Mouse (Mus musculus) MEL (cell line): ENCODE data around the gene Plbd2.
A peak's percentile ranks its signal among the peaks of the same experiment; 100 is the strongest.

Experiments
- CTCF ChIP-seq, 3 experiments: IDR thresholded peaks in 2 of 3; conservative IDR thresholded peaks in 1 of 3; 2 replicates each; pipeline ENCODE4 v1.5.1; 2011 to 2012; ENCODE audit warnings: low read length in 3 of 3, low read depth in 2 of 3, mild to moderate bottlenecking in 2 of 3, improper control_type of control experiment in 1 of 3, inconsistent platforms in 1 of 3, mixed read lengths in 1 of 3, moderate library complexity in 1 of 3; ENCODE audit not compliant: control insufficient read depth in 1 of 3, insufficient read depth in 1 of 3, poor library complexity in 1 of 3, severe bottlenecking in 1 of 3
- ETS1 ChIP-seq: IDR thresholded peaks from 2 replicates; pipeline ENCODE4 v1.6.1; 2012; ENCODE audit warnings: low read depth, mild to moderate bottlenecking, inconsistent platforms, low read length, improper control_type of control experiment, moderate library complexity
- GATA1 ChIP-seq: IDR thresholded peaks from 2 replicates; pipeline ENCODE4 v1.6.1; 2011; ENCODE audit warnings: low read depth, low read length, improper control_type of control experiment
- HCFC1 ChIP-seq: IDR thresholded peaks from 2 replicates; pipeline ENCODE4 v1.6.1; 2012; ENCODE audit warnings: low read depth, mild to moderate bottlenecking, inconsistent platforms, low read length, improper control_type of control experiment, moderate library complexity
- MAX ChIP-seq: IDR thresholded peaks from 2 replicates; pipeline ENCODE4 v1.6.1; 2011; ENCODE audit warnings: low read length, improper control_type of control experiment
- POLR2A ChIP-seq, 2 experiments: IDR thresholded peaks; 2 replicates each; pipeline ENCODE4 v1.6.1; 2011 to 2012; ENCODE audit warnings: low read length in 2 of 2, mild to moderate bottlenecking in 2 of 2, control low read depth in 1 of 2, improper control_type of control experiment in 1 of 2, low read depth in 1 of 2, moderate library complexity in 1 of 2; ENCODE audit not compliant: control insufficient read depth in 1 of 2, insufficient read depth in 1 of 2, poor library complexity in 1 of 2
- RAD21 ChIP-seq: IDR thresholded peaks from 2 replicates; pipeline ENCODE4 v1.6.1; 2011; ENCODE audit warnings: mild to moderate bottlenecking, low read depth, low read length, improper control_type of control experiment
- TAL1 ChIP-seq: IDR thresholded peaks from 2 replicates; pipeline ENCODE4 v1.6.1; 2012; ENCODE audit warnings: mild to moderate bottlenecking, inconsistent platforms, low read length, moderate library complexity, mixed read lengths
- UBTF ChIP-seq: IDR thresholded peaks from 2 replicates; pipeline ENCODE4 v1.6.1; 2012; ENCODE audit warnings: low read depth, mild to moderate bottlenecking, inconsistent platforms, low read length, improper control_type of control experiment, moderate library complexity, borderline replicate concordance; ENCODE audit not compliant: insufficient read depth

DNA sequence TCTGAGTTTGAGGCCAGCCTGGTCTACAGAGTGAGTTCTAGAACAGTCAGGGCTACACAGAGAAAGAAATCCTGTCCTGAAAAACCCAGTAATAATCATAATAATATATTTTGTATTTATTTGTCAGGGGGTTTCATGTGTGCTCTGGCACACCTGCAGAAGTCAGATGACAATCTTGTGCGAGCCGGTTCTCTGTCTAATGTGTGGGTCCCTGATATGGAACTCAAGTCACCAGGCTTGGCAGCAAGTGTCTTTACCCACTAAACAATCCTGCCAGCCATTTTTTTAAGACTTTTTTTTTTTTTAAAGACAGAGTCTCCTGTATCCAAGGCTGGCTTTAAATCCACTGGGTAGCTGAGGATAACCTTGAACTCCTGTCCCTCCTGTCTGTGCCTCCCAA, 30.1 kb downstream of the Plbd2 start:
- TF ChIP-seq UBTF (no peak), POLR2A (IDR thresholded peaks at IDR 0.05; ENCODE audit: control insufficient read depth in 1 of 2, insufficient read depth in 1 of 2, low read depth in 1 of 2, low read length in 2 of 2, poor library complexity in 1 of 2) (no peak), CTCF (IDR thresholded peaks at IDR 0.05 in 2 of 3, conservative IDR thresholded peaks at IDR 0.05 in 1 of 3; ENCODE audit: control insufficient read depth in 1 of 3, insufficient read depth in 1 of 3, low read depth in 2 of 3, low read length in 3 of 3, poor library complexity in 1 of 3, severe bottlenecking in 1 of 3) (no peak), RAD21 (no peak), HCFC1 (no peak), GATA1 (peak; percentile 41; the same call in 1 of the 2 replicates), TAL1 (no peak), ETS1 (peak; percentile 18; the same call in 1 of the 2 replicates), MAX (no peak)
